Mouse (Mus musculus): ENCODE results near the gene Mrps27. TPM values are rescaled to one million over a fixed set of nuclear protein-coding genes. Genes with fewer than 3 reads are reported as not detected.

Gene Mrps27
- polyA plus RNA-seq, 1 experiment = 50.4 TPM

DNA sequence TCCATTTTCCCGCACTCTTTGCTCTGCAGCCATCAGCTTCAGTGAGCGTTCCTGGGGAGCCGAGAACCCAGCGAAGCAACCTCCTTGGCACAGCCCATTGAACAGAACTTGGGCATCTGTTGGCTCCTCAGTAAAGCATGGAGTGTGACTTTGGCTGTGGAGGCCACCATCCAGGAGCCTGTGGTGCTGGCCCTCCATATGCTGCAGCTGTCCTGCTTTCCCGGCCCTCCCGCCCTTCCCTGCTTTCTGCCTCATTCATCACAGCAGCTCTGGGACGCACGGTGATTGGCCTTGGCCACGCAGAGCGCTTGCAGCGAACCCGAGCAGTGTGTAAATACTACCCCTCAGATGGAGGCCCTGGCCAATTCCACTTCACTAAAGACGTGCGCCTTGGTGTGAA is 14.3 kb downstream of the Mrps27 start:
- Histone ChIP-seq H3K79me3 (ENCODE audit: low read depth) (peaks cover 6% of the 10 kb centered on the region), H3ac (ENCODE audit: control insufficient read depth, insufficient read length, low read depth) (no peak overlapping the region), H3K27me3 (ENCODE audit: control insufficient read depth, insufficient read depth, insufficient read length) (no peaks in the 10 kb centered on the region), H3K79me2 (ENCODE audit: control insufficient read depth, insufficient read depth) (peaks cover 20% of the 10 kb centered on the region), H3K4me3 (ENCODE audit: insufficient read depth, poor library complexity, severe bottlenecking) (no peak overlapping the region), H3K36me3 (ENCODE audit: control insufficient read depth, insufficient read depth) (peaks cover 18% of the 10 kb centered on the region)
- no peak for TF ChIP-seq MAX (IDR thresholded peaks at IDR 0.05)
- TF ChIP-seq MYOD1 (IDR thresholded peaks at IDR 0.05; ENCODE audit: control insufficient read depth, insufficient read length, low read depth) = no peak
- TF ChIP-seq USF1 (IDR thresholded peaks at IDR 0.05; ENCODE audit: low read depth) = no peak
- no peak for TF ChIP-seq FOSL1 (IDR thresholded peaks at IDR 0.05; ENCODE audit: insufficient read depth, low read length, poor library complexity, severe bottlenecking)
- no peak for TF ChIP-seq CEBPB (IDR thresholded peaks at IDR 0.05; ENCODE audit: low read depth)
- TF ChIP-seq CTCF (IDR thresholded peaks at IDR 0.05; ENCODE audit: control insufficient read depth, insufficient read depth, insufficient read length) = no peak
- no peak for TF ChIP-seq MYOG (IDR thresholded peaks at IDR 0.05; ENCODE audit: control insufficient read depth, extremely low read depth, insufficient read length)

DNA sequence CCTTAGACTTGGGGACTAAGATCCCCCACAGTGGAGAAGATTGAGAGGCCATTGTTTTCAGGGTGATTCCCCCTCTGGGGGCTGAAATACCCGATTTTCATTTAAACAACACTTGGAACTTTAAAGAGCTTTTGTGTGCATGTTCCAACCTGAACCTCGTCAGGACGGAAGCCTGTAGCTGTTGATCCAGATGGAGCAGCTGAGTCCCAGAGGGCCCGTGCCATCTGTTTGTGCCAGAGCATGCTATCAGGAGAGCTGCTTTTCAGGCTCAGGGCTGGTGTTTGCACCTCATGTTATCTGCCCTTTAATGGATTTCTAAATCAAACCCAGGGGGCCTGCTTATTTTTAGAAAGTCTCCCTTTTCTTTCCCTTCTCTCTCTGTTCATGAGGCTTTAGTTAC is 19.3 kb downstream of the Mrps27 start:
- peaks cover 37% of the 10 kb centered on the region for H3K36me3 ChIP-seq (ENCODE audit: control insufficient read depth, insufficient read depth)
- no peak overlapping the region for H3ac ChIP-seq (ENCODE audit: control insufficient read depth, insufficient read length, low read depth)
- no peak overlapping the region for H3K4me3 ChIP-seq (ENCODE audit: insufficient read depth, poor library complexity, severe bottlenecking)
- no peaks in the 10 kb centered on the region for H3K27me3 ChIP-seq (ENCODE audit: control insufficient read depth, insufficient read depth, insufficient read length)
- peaks cover 1% of the 10 kb centered on the region for H3K79me3 ChIP-seq (ENCODE audit: low read depth)
- no peak for TF ChIP-seq CEBPB (IDR thresholded peaks at IDR 0.05; ENCODE audit: low read depth)
- TF ChIP-seq FOSL1 (IDR thresholded peaks at IDR 0.05; ENCODE audit: insufficient read depth, low read length, poor library complexity, severe bottlenecking) = no peak
- no peak for TF ChIP-seq MYOD1 (IDR thresholded peaks at IDR 0.05; ENCODE audit: control insufficient read depth, insufficient read length, low read depth)
- H3K79me2 ChIP-seq (ENCODE audit: control insufficient read depth, insufficient read depth) = no peaks in the 10 kb centered on the region

DNA sequence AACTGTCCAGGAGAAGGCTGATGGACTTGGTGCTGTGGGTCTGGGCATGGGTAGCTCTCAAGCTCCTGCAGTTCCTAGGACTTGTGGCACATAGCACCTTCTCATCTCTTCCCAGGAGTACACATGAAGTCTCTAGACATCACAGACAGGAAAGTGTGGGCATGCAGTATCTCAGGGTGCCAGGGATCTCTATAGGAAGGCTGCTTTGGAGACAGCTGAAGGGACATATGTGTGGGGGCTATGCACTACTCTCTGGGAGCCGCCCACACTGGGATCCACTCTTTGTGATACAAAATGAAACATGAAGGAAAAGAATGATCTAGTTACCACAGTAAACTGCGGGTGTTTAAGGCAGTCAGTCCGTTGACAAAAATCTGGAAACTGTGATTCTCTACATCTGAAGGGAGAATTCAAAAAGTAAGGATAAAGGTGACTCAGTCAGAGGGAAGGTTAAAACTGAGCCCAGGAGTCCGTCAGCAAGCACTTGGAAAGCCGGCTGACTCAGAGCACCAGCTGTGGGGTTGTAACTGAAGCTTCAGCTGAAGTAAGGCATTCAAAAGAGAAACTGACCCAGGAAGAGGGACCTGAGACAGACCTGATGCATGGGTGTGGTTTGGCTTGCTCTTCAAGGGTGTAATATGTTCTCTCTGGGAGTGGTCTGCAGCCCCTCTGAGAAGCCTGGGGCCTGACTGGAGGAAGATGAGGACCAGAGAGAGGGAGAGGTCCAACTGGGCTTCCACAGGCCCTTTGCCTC is 22.0 kb downstream of the Mrps27 start:
- Histone ChIP-seq H3K4me3 (ENCODE audit: insufficient read depth, poor library complexity, severe bottlenecking) (no peak overlapping the region), H3K27me3 (ENCODE audit: control insufficient read depth, insufficient read depth, insufficient read length) (no peaks in the 10 kb centered on the region), H3K79me3 (ENCODE audit: low read depth) (no peaks in the 10 kb centered on the region), H3K79me2 (ENCODE audit: control insufficient read depth, insufficient read depth) (no peaks in the 10 kb centered on the region), H3K36me3 (ENCODE audit: control insufficient read depth, insufficient read depth) (peaks cover 37% of the 10 kb centered on the region), H3ac (ENCODE audit: control insufficient read depth, insufficient read length, low read depth) (peak overlapping the region; percentile 35)
- TF ChIP-seq MYOD1 (IDR thresholded peaks at IDR 0.05; ENCODE audit: control insufficient read depth, insufficient read length, low read depth) = peak; percentile 37
- no peak for TF ChIP-seq MYOG (IDR thresholded peaks at IDR 0.05; ENCODE audit: control insufficient read depth, extremely low read depth, insufficient read length)

DNA sequence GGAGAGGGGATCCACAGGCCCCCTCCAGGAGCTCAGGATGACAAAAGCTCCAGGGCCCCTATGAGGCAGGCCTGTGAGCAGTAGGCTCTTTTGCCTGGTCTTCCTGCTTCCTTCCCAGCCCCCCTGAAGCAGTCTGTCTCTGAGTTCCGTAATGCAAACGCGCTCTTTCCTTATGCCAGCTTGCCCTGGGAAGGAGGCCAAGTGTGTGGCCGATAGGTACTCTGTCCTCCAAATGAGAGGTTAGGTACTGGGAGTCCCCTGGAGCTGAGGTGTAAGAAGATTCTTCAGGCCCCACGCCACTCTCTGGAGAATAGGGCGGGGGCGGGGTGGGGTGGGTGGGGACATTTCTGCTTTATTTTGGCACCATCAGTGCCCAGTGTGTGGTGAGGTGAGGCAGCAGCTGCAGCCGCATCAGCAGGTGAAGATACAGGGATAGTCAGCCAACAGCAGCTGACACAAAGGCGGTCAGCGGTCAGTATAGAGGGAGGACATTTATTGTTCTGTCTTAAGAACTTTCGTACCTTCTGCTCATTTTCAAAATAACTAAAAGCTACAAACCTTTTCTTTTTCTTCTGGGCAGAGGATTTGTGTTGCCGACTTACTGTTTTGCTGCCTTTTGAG is 23.1 kb downstream of the Mrps27 start:
- Histone ChIP-seq H3ac (ENCODE audit: control insufficient read depth, insufficient read length, low read depth) (no peak overlapping the region), H3K36me3 (ENCODE audit: control insufficient read depth, insufficient read depth) (peaks cover 37% of the 10 kb centered on the region), H3K4me3 (ENCODE audit: insufficient read depth, poor library complexity, severe bottlenecking) (no peak overlapping the region), H3K27me3 (ENCODE audit: control insufficient read depth, insufficient read depth, insufficient read length) (no peaks in the 10 kb centered on the region), H3K79me3 (ENCODE audit: low read depth) (no peaks in the 10 kb centered on the region), H3K79me2 (ENCODE audit: control insufficient read depth, insufficient read depth) (no peaks in the 10 kb centered on the region)
- TF ChIP-seq MYOG (IDR thresholded peaks at IDR 0.05; ENCODE audit: control insufficient read depth, extremely low read depth, insufficient read length) (no peak), CTCF (IDR thresholded peaks at IDR 0.05; ENCODE audit: control insufficient read depth, insufficient read depth, insufficient read length) (no peak), MAX (IDR thresholded peaks at IDR 0.05) (no peak), USF1 (IDR thresholded peaks at IDR 0.05; ENCODE audit: low read depth) (no peak), CEBPB (IDR thresholded peaks at IDR 0.05; ENCODE audit: low read depth) (no peak), FOSL1 (IDR thresholded peaks at IDR 0.05; ENCODE audit: insufficient read depth, low read length, poor library complexity, severe bottlenecking) (no peak), MYOD1 (IDR thresholded peaks at IDR 0.05; ENCODE audit: control insufficient read depth, insufficient read length, low read depth) (no peak)

DNA sequence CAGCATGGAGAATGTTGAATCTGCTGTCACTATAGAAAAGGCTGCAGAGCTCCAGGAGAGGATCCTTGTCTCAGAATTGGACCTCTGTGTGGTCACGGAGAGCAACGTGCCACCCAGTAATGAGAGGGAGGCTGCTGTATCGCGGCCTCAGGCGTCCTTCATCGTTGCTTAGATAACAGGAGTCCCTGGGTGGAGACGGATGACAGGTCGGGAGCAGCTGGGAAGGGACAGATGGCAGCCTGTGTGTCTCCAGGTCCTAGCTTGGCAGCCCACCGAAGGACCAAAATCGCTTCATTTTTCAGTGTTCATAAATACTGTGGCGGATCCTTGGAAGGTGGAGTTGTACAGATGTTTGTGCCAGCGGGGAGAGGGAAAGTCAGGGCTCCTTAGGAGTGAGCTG is 24.5 kb downstream of the Mrps27 start:
- H3K4me3 ChIP-seq (ENCODE audit: insufficient read depth, poor library complexity, severe bottlenecking) = no peak overlapping the region
- no peaks in the 10 kb centered on the region for H3K79me2 ChIP-seq (ENCODE audit: control insufficient read depth, insufficient read depth)
- no peak overlapping the region for H3ac ChIP-seq (ENCODE audit: control insufficient read depth, insufficient read length, low read depth)
- H3K36me3 ChIP-seq (ENCODE audit: control insufficient read depth, insufficient read depth) = peaks cover 22% of the 10 kb centered on the region
- no peaks in the 10 kb centered on the region for H3K79me3 ChIP-seq (ENCODE audit: low read depth)
- TF ChIP-seq MAX (IDR thresholded peaks at IDR 0.05) (no peak), USF1 (IDR thresholded peaks at IDR 0.05; ENCODE audit: low read depth) (no peak), FOSL1 (IDR thresholded peaks at IDR 0.05; ENCODE audit: insufficient read depth, low read length, poor library complexity, severe bottlenecking) (no peak), CEBPB (IDR thresholded peaks at IDR 0.05; ENCODE audit: low read depth) (no peak), CTCF (IDR thresholded peaks at IDR 0.05; ENCODE audit: control insufficient read depth, insufficient read depth, insufficient read length) (no peak), MYOG (IDR thresholded peaks at IDR 0.05; ENCODE audit: control insufficient read depth, extremely low read depth, insufficient read length) (no peak), MYOD1 (IDR thresholded peaks at IDR 0.05; ENCODE audit: control insufficient read depth, insufficient read length, low read depth) (no peak)
- H3K27me3 ChIP-seq (ENCODE audit: control insufficient read depth, insufficient read depth, insufficient read length) = no peaks in the 10 kb centered on the region

DNA sequence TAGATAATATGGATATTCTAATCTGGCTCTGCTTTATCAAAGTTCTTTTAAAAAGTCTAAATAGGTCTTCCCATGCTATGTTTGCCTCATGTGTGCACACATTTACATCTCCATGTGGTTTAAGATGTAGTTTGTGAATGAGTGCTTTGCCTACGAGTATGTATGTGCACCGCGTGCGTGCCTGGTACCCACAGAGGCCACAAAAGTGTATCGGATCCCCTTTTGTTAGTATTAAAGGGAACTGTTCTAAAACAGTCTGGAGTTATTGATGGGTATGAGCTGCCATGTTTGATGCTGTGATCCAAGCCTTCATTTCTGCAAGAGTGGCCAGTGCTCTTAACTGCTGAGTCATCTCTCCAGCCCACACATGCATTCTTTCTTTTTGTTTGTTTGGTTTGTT is 26.7 kb downstream of the Mrps27 start:
- H3K79me3 ChIP-seq (ENCODE audit: low read depth) = no peaks in the 10 kb centered on the region
- H3ac ChIP-seq (ENCODE audit: control insufficient read depth, insufficient read length, low read depth) = no peak overlapping the region
- H3K27me3 ChIP-seq (ENCODE audit: control insufficient read depth, insufficient read depth, insufficient read length) = no peaks in the 10 kb centered on the region
- no peak for TF ChIP-seq MYOG (IDR thresholded peaks at IDR 0.05; ENCODE audit: control insufficient read depth, extremely low read depth, insufficient read length)
- no peak for TF ChIP-seq CEBPB (IDR thresholded peaks at IDR 0.05; ENCODE audit: low read depth)
- TF ChIP-seq USF1 (IDR thresholded peaks at IDR 0.05; ENCODE audit: low read depth) = no peak
- no peak for TF ChIP-seq CTCF (IDR thresholded peaks at IDR 0.05; ENCODE audit: control insufficient read depth, insufficient read depth, insufficient read length)
- TF ChIP-seq FOSL1 (IDR thresholded peaks at IDR 0.05; ENCODE audit: insufficient read depth, low read length, poor library complexity, severe bottlenecking) = no peak
- no peak overlapping the region for H3K4me3 ChIP-seq (ENCODE audit: insufficient read depth, poor library complexity, severe bottlenecking)
- peaks cover 14% of the 10 kb centered on the region for H3K36me3 ChIP-seq (ENCODE audit: control insufficient read depth, insufficient read depth)
- H3K79me2 ChIP-seq (ENCODE audit: control insufficient read depth, insufficient read depth) = no peaks in the 10 kb centered on the region

Measured in C2C12 (cell line).